Mouse (Mus musculus): Measurements from ENCODE around the gene Chic1. TPM values are rescaled to one million over a fixed set of nuclear protein-coding genes. Genes with fewer than 3 reads are reported as not detected.

The Chic1 gene
- polyA plus RNA-seq, 1 experiment, result 0.22 TPM

- TF ChIP-seq POLR2A (IDR thresholded peaks at IDR 0.05; ENCODE audit: control insufficient read depth, low read depth, low read length) (no peak), CTCF (IDR thresholded peaks at IDR 0.05; ENCODE audit: control insufficient read depth, insufficient read depth, insufficient replicate concordance, low read depth, low read length) (no peak)
- no peak overlapping the region for H3K4me3 ChIP-seq (ENCODE audit: control insufficient read depth, low read depth, low read length)
- H3K27ac ChIP-seq (ENCODE audit: control insufficient read depth, insufficient read depth, low read depth, low read length), result no peak overlapping the region
- no peaks in the 10 kb centered on the region for H3K27me3 ChIP-seq (ENCODE audit: control insufficient read depth, insufficient read depth, low read length)
- no peaks in the 10 kb centered on the region for H3K4me1 ChIP-seq (ENCODE audit: control insufficient read depth, insufficient read depth, low read length)
- no peaks in the 10 kb centered on the region for H3K36me3 ChIP-seq (ENCODE audit: control insufficient read depth, insufficient read depth, low read length)
Observed at GRCm38 (mm10) chrX:103331125-103331858, 25.0 kb upstream of the Chic1 start.

GRCm38 (mm10) chrX:103341369-103342113 is 14.7 kb upstream of the Chic1 start:
- TF ChIP-seq POLR2A (IDR thresholded peaks at IDR 0.05; ENCODE audit: control insufficient read depth, low read depth, low read length), result no peak
- Histone ChIP-seq H3K27me3 (ENCODE audit: control insufficient read depth, insufficient read depth, low read length) (no peaks in the 10 kb centered on the region), H3K36me3 (ENCODE audit: control insufficient read depth, insufficient read depth, low read length) (no peaks in the 10 kb centered on the region), H3K4me3 (ENCODE audit: control insufficient read depth, low read depth, low read length) (no peak overlapping the region), H3K27ac (ENCODE audit: control insufficient read depth, insufficient read depth, low read depth, low read length) (no peak overlapping the region), H3K4me1 (ENCODE audit: control insufficient read depth, insufficient read depth, low read length) (no peaks in the 10 kb centered on the region)

DNA sequence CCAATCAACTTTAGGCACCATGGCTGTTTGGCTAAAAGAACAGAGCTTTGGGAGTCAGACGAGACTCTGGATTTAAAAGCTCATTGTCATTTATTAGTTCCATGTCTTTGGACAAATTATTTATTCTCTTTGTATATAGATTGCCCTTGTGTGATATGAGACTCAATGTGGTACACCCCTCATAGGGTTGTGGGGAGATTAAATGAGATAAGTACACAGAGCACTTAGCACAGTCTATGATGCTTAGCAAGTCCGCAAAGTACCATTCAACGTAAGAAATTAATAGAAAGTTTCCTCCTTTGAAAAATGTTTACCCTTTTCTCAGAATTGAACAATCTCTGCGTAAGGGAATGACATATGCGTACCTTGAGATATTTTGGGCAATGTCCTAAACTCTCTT is 492 bp upstream of the Chic1 start:
- no peak overlapping the region for H3K27ac ChIP-seq (ENCODE audit: control insufficient read depth, insufficient read depth, low read depth, low read length)
- no peak overlapping the region; the same call in 1 of the 2 replicates for H3K4me3 ChIP-seq (ENCODE audit: control insufficient read depth, low read depth, low read length)
- no peaks in the 10 kb centered on the region for H3K27me3 ChIP-seq (ENCODE audit: control insufficient read depth, insufficient read depth, low read length)
- H3K4me1 ChIP-seq (ENCODE audit: control insufficient read depth, insufficient read depth, low read length), result no peaks in the 10 kb centered on the region
- H3K36me3 ChIP-seq (ENCODE audit: control insufficient read depth, insufficient read depth, low read length), result no peaks in the 10 kb centered on the region
- no peak for TF ChIP-seq CTCF (IDR thresholded peaks at IDR 0.05; ENCODE audit: control insufficient read depth, insufficient read depth, insufficient replicate concordance, low read depth, low read length)
- no peak for TF ChIP-seq POLR2A (IDR thresholded peaks at IDR 0.05; ENCODE audit: control insufficient read depth, low read depth, low read length)

GRCm38 (mm10) chrX:103356761-103357236 is 523 bp downstream of the Chic1 start:
- Histone ChIP-seq H3K36me3 (ENCODE audit: control insufficient read depth, insufficient read depth, low read length) (no peaks in the 10 kb centered on the region), H3K27ac (ENCODE audit: control insufficient read depth, insufficient read depth, low read depth, low read length) (peak overlapping the region; percentile 61), H3K4me3 (ENCODE audit: control insufficient read depth, low read depth, low read length) (peak overlapping the region; percentile 96), H3K27me3 (ENCODE audit: control insufficient read depth, insufficient read depth, low read length) (no peaks in the 10 kb centered on the region), H3K4me1 (ENCODE audit: control insufficient read depth, insufficient read depth, low read length) (no peaks in the 10 kb centered on the region)
- TF ChIP-seq CTCF (IDR thresholded peaks at IDR 0.05; ENCODE audit: control insufficient read depth, insufficient read depth, insufficient replicate concordance, low read depth, low read length) (no peak), POLR2A (IDR thresholded peaks at IDR 0.05; ENCODE audit: control insufficient read depth, low read depth, low read length) (no peak)

DNA sequence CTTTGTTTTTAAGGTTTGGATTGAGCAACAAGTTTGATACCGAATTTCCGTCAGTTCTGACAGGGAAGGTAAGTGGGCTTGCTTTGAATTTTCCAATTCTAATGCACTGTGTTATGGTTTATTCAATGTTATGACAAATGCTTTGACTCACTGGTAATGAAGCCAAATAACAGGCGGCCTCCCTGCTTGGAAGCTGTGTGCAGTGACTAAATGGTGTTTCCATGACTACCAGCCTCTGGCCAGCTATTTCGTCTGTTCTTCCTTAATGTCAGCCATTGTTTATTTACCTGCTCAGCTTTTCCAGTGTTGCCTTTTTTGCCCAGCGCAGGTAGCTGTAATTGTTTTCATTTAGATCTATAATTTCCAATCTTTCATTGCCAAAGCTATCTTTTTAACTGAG is 9.9 kb downstream of the Chic1 start:
- no peaks in the 10 kb centered on the region for H3K27me3 ChIP-seq (ENCODE audit: control insufficient read depth, insufficient read depth, low read length)
- TF ChIP-seq POLR2A (IDR thresholded peaks at IDR 0.05; ENCODE audit: control insufficient read depth, low read depth, low read length) (no peak), CTCF (IDR thresholded peaks at IDR 0.05; ENCODE audit: control insufficient read depth, insufficient read depth, insufficient replicate concordance, low read depth, low read length) (no peak)
- no peaks in the 10 kb centered on the region for H3K4me1 ChIP-seq (ENCODE audit: control insufficient read depth, insufficient read depth, low read length)
- no peak overlapping the region for H3K27ac ChIP-seq (ENCODE audit: control insufficient read depth, insufficient read depth, low read depth, low read length)
- H3K36me3 ChIP-seq (ENCODE audit: control insufficient read depth, insufficient read depth, low read length), result no peaks in the 10 kb centered on the region
- no peak overlapping the region for H3K4me3 ChIP-seq (ENCODE audit: control insufficient read depth, low read depth, low read length)

- Histone ChIP-seq H3K4me1 (ENCODE audit: control insufficient read depth, insufficient read depth, low read length) (no peaks in the 10 kb centered on the region), H3K36me3 (ENCODE audit: control insufficient read depth, insufficient read depth, low read length) (no peaks in the 10 kb centered on the region), H3K4me3 (ENCODE audit: control insufficient read depth, low read depth, low read length) (no peak overlapping the region), H3K27ac (ENCODE audit: control insufficient read depth, insufficient read depth, low read depth, low read length) (no peak overlapping the region), H3K27me3 (ENCODE audit: control insufficient read depth, insufficient read depth, low read length) (no peaks in the 10 kb centered on the region)
- TF ChIP-seq CTCF (IDR thresholded peaks at IDR 0.05; ENCODE audit: control insufficient read depth, insufficient read depth, insufficient replicate concordance, low read depth, low read length) (no peak), POLR2A (IDR thresholded peaks at IDR 0.05; ENCODE audit: control insufficient read depth, low read depth, low read length) (no peak)
Observed at GRCm38 (mm10) chrX:103368650-103369049, 12.4 kb downstream of the Chic1 start.

DNA sequence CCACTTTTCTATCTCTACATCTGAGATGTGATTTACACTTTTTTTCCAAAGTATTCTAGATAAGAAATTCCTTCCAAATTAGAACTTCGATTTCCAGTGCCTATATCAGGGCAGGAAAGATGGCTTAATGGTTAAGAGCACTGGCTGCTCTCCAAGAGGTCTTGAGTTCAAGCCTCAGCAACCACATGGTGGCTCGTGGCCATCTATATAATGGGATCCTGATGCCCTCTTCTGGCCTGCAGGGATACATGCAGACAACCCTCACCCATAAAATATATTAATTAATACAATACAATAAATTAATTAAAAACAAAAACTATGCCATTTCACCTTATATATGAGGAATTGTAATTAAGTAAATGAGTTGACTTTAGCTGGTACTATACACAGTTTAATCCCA is 14.9 kb downstream of the Chic1 start:
- Histone ChIP-seq H3K27ac (ENCODE audit: control insufficient read depth, insufficient read depth, low read depth, low read length) (no peak overlapping the region), H3K36me3 (ENCODE audit: control insufficient read depth, insufficient read depth, low read length) (no peaks in the 10 kb centered on the region), H3K27me3 (ENCODE audit: control insufficient read depth, insufficient read depth, low read length) (no peaks in the 10 kb centered on the region), H3K4me1 (ENCODE audit: control insufficient read depth, insufficient read depth, low read length) (no peaks in the 10 kb centered on the region), H3K4me3 (ENCODE audit: control insufficient read depth, low read depth, low read length) (no peak overlapping the region)
- TF ChIP-seq POLR2A (IDR thresholded peaks at IDR 0.05; ENCODE audit: control insufficient read depth, low read depth, low read length), result no peak
- TF ChIP-seq CTCF (IDR thresholded peaks at IDR 0.05; ENCODE audit: control insufficient read depth, insufficient read depth, insufficient replicate concordance, low read depth, low read length), result no peak

Data from testis, adult 2 months (tissue).